Mouse (Mus musculus): ENCODE results near the gene Nr2e3.
"Not testable (repeated sequence)": the region's sequence is repeated elsewhere in the genome, so short reads cannot be mapped to it uniquely, and the experiment has no call there.

Nr2e3 gene

GRCm38 (mm10) chr9:59951001-59951750 lies 9.3 kb downstream of the Nr2e3 start:
- DNase-seq (ENCODE audit: low spot score in 2 of 2) = peak in 1 of 2 experiments; percentile 9

GRCm38 (mm10) chr9:59949981-59950380 lies 10.5 kb downstream of the Nr2e3 start:
- DNase-seq (ENCODE audit: low spot score in 2 of 2) = peak in 1 of 2 experiments; percentile 13

GRCm38 (mm10) chr9:59949511-59949910 lies 10.9 kb downstream of the Nr2e3 start:
- peak in 1 of 2 experiments; percentile 9 for DNase-seq (ENCODE audit: low spot score in 2 of 2)

- DNase-seq (ENCODE audit: low spot score in 2 of 2) = peak in 1 of 2 experiments; percentile 23
Observed at GRCm38 (mm10) chr9:59948691-59949250, 11.7 kb downstream of the Nr2e3 start.

- DNase-seq (ENCODE audit: low spot score in 2 of 2) = peak in 1 of 2 experiments; percentile 17
Observed at GRCm38 (mm10) chr9:59948226-59948625, 12.2 kb downstream of the Nr2e3 start.

GRCm38 (mm10) chr9:59947271-59947670 lies 13.2 kb downstream of the Nr2e3 start:
- peak in 1 of 2 experiments; percentile 19 for DNase-seq (ENCODE audit: low spot score in 2 of 2)

GRCm38 (mm10) chr9:59945241-59945640 lies 15.2 kb downstream of the Nr2e3 start:
- no peak for DNase-seq (ENCODE audit: low spot score in 2 of 2)

- DNase-seq (ENCODE audit: low spot score in 2 of 2) = no peak
Observed at GRCm38 (mm10) chr9:59943826-59944225, 16.6 kb downstream of the Nr2e3 start.

- no peak for DNase-seq (ENCODE audit: low spot score in 2 of 2)
Observed at GRCm38 (mm10) chr9:59942501-59943085, 17.9 kb downstream of the Nr2e3 start.

GRCm38 (mm10) chr9:59941885-59942350 lies 18.5 kb downstream of the Nr2e3 start:
- no peak for DNase-seq (ENCODE audit: low spot score in 2 of 2)

GRCm38 (mm10) chr9:59940913-59941884 lies 19.3 kb downstream of the Nr2e3 start:
- no peak for DNase-seq (ENCODE audit: low spot score in 2 of 2)

GRCm38 (mm10) chr9:59939691-59940090 lies 20.8 kb downstream of the Nr2e3 start:
- DNase-seq (ENCODE audit: low spot score in 2 of 2) = no peak

GRCm38 (mm10) chr9:59938529-59938928 lies 21.9 kb downstream of the Nr2e3 start:
- DNase-seq (ENCODE audit: low spot score in 2 of 2) = peak in 1 of 2 experiments; percentile 24

- DNase-seq (ENCODE audit: low spot score in 2 of 2) = not testable (repeated sequence)
Observed at GRCm38 (mm10) chr9:59935866-59936265, 24.6 kb downstream of the Nr2e3 start.

GRCm38 (mm10) chr9:59930248-59930647 lies 30.2 kb downstream of the Nr2e3 start:
- no peak for DNase-seq (ENCODE audit: low spot score in 2 of 2)

- no peak for DNase-seq (ENCODE audit: low spot score in 2 of 2)
Observed at GRCm38 (mm10) chr9:59914761-59915160, 45.7 kb downstream of the Nr2e3 start.

GRCm38 (mm10) chr9:59903382-59903781 lies 57.1 kb downstream of the Nr2e3 start:
- DNase-seq (ENCODE audit: low spot score in 2 of 2) = no peak
